ENCODE assay signal across 21 mouse cellular contexts in genomic region chr8:44844362-44844761, GRCm38 (mm10).
DNase-seq lines count a peak whose midpoint lies in the region; ATAC-seq and TF ChIP-seq lines count a peak whose summit lies in the region.
"Had no signal": no experiment of that assay in that cellular context is flagged by ENCODE, and none has a peak within 500 bp of the region (broad histone marks: within the 10 kb centered on the region; RNA-seq: fewer than 3 reads in every experiment).

No protein-coding gene starts in this region.

- DNase-seq in heart, adult 11 months: peak; percentile 49
- DNase-seq in heart, adult 18-20 months: no peak
- DNase-seq in lung, postnatal 36 days: no peak
- DNase-seq in lung, postnatal 0 days (ENCODE audit: low spot score): peak; percentile 60
- no peak for DNase-seq in lung, postnatal 10 days
- DNase-seq: adrenal gland, adult 2 months; adrenal gland, adult 8-10 months; adrenal gland, postnatal 10 days; adrenal gland, postnatal 14 days; adrenal gland, postnatal 25 days; adrenal gland, postnatal 36 days; B cell, adult 2 months; cerebellum, adult 11 months; cerebellum, adult 11-12 months; cerebellum, adult 18-20 months had no signal

- no peaks in the 10 kb centered on the region for H3K27me3 ChIP-seq in lung, embryonic 16.5 days (ENCODE audit: control insufficient read depth, insufficient read depth, low read depth, low read length)
- H3K27me3 ChIP-seq in lung, postnatal 0 days (replicated peaks; ENCODE audit: insufficient read depth, low read length): no peaks in the 10 kb centered on the region
- H3K27me3 ChIP-seq: CH12.LX, Patski had no signal

- H3K4me1 ChIP-seq in lung, embryonic 16.5 days (replicated peaks; ENCODE audit: control insufficient read depth, insufficient read depth, low read length): peaks cover 2% of the 10 kb centered on the region; the same call in 1 of the 2 replicates
- H3K4me1 ChIP-seq in lung, postnatal 0 days (ENCODE audit: insufficient read depth, low read depth, low read length): no peaks in the 10 kb centered on the region

- H3K9me3 ChIP-seq in lung, embryonic 16.5 days (ENCODE audit: control insufficient read depth, low read length): no peaks in the 10 kb centered on the region
- H3K9me3 ChIP-seq in lung, postnatal 0 days (ENCODE audit: low read length): no peaks in the 10 kb centered on the region

- ATAC-seq in lung, embryonic 16.5 days (ENCODE audit: low read depth): 0 out of 2 replicates have a peak, but pooled peaks have one; percentile 54
- no peak for ATAC-seq in lung, postnatal 0 days
- ATAC-seq: activated CD4-positive, CD25-positive, alpha-beta regulatory T cell, adult 4 months; CD4-positive, CD25-positive, alpha-beta regulatory T cell, adult 4 months; Patski had no signal

- TF ChIP-seq EP300 in lung, postnatal 0 days (IDR thresholded peaks at IDR 0.05): no peak

- H3K9ac ChIP-seq in lung, embryonic 16.5 days (ENCODE audit: low read length): no peak overlapping the region
- H3K9ac ChIP-seq in lung, postnatal 0 days (replicated peaks; ENCODE audit: low read depth): no peak overlapping the region

- TF ChIP-seq CTCF in lung, postnatal 0 days (IDR thresholded peaks at IDR 0.05): no peak

- H3K4me2 ChIP-seq in lung, embryonic 16.5 days (ENCODE audit: low read depth, low read length): no peak overlapping the region
- H3K4me2 ChIP-seq in lung, postnatal 0 days (replicated peaks; ENCODE audit: low read depth, low read length): no peak overlapping the region

- H3K4me3 ChIP-seq in lung, embryonic 16.5 days (ENCODE audit: low read length): no peak overlapping the region
- no peak overlapping the region for H3K4me3 ChIP-seq in lung, postnatal 0 days (ENCODE audit: low read depth, low read length)

- 88% methylated on average over 1 of the region's 1 CpGs for WGBS in lung, embryonic 16.5 days
- WGBS in lung, postnatal 0 days: 83% methylated on average over 1 of the region's 1 CpGs

- no peaks in the 10 kb centered on the region for H3K36me3 ChIP-seq in lung, embryonic 16.5 days (ENCODE audit: control insufficient read depth, insufficient read depth, low read length)
- H3K36me3 ChIP-seq in lung, postnatal 0 days (ENCODE audit: insufficient read depth, low read length): no peaks in the 10 kb centered on the region
- H3K36me3 ChIP-seq: G1E had no signal

- H3K27ac ChIP-seq in lung, embryonic 16.5 days (ENCODE audit: low read length): no peak overlapping the region
- H3K27ac ChIP-seq in lung, postnatal 0 days (ENCODE audit: low read length): no peak overlapping the region

Comparison
In these comparisons a context has a peak if more than half of its experiments do, and no peak if none do; other contexts are left out.
1. DNase-seq: peak in heart, adult 11 months (single experiment) and lung, postnatal 0 days (single experiment); none in heart, adult 18-20 months (0 of 2), lung, postnatal 36 days (single experiment) and lung, postnatal 10 days (single experiment).